Mouse (Mus musculus) adrenal gland, adult 2 months (tissue): ENCODE results near the gene Uimc1. TPM values are rescaled to one million over a fixed set of nuclear protein-coding genes. Genes with fewer than 3 reads are reported as not detected.
A peak's percentile ranks its signal among the peaks of the same experiment; 100 is the strongest.
"Not testable (repeated sequence)": the region's sequence is repeated elsewhere in the genome, so short reads cannot be mapped to it uniquely, and the experiment has no call there.

Experiments
- DNase-seq: peaks from one replicate; pipeline ENCODE4 v3.0.0; 2021
- long read RNA-seq: library from polyadenylated mRNA; stranded (forward); transcript quantifications from one replicate; pipeline ENCODE4 v2.0.0, GENCODE M21; 2021
- polyA plus RNA-seq: library from polyadenylated mRNA; depleted of rRNA; stranded (reverse); fragments of >200 nt; gene quantifications from 2 replicates; pipeline ENCODE4 v1.2.3, GENCODE M21; 2012; rRNA removed
- total RNA-seq, 2 experiments: library from RNA; stranded (reverse); gene quantifications; 2 replicates each; pipeline ENCODE4 v1.2.3; 2021

Uimc1 gene
- total RNA-seq (10 to 100 TPM; 24.3 to 27.0 TPM), polyA plus RNA-seq (0.84 and 1.3 TPM in 2 replicates)
- long read RNA-seq, transcript Uimc1-201 (15 exons, 2,931 nt), result major isoform, 12 of 18 reads
- long read RNA-seq, partial matches to known transcripts, result 0 of 18 reads
- long read RNA-seq, other reads (novel, unspliced or antisense), result 3 of 18 reads

DNA sequence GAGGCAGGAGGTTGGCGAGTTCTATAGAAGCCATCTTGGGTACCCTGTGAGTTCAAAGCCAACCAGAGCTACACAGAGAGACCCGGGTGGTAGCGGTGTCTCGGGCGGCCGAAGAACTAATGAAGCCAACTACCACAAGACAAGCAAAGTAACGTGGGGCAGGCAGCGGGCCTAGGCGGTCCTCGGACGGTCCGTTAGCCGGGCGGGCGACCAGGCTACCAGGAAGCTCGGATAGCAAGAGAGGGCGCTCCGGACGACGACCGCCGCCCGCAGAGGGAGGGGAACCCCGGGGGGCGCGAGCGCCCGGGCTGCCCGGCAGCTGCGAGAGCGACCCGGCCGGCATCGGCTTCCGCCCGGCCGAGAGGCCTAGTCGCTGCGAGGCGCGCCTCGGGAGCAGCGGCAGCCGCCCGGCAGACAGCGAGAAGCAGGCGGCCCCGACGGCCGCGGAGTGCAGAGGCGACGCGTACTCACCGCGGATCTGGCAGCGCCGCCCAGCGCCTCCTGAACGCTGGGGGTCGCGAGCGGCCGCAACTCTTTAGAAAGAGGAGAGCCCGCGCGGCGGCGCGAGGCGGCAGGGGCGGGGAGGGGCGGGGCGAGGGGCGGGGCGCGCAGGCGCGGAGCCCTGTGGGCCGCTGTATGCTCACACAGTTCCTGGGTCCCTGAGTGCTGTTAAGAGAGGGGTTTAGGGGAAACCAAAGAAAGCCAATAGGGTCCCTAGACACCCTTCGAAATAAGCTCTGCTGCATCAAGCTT is at the start of gene Uimc1:
Uimc1 (minus strand) TSS at position 575 of the 753 bp plus-strand sequence.
- DNase-seq, result peak; percentile 92

DNA sequence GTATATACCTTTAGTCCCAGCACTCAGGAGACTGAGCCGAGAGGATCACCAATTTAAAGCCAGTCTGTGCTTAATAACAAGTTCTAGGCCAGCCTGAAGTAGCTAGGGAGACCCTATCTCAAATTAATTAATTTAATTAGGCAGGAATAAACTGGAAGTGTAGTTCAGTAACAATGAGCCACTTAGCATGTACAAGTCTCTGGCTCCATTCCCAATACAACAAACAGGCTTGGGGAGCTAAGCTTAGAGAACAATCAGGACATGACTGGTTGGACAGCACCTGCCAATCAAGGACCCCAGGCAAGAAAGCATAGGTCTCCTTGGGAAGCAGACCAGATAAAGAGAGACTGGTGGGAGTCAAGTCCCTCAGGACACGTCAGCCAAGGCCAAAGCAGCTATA is 40.2 kb upstream of the Uimc1 start:
- DNase-seq, result no peak

DNA sequence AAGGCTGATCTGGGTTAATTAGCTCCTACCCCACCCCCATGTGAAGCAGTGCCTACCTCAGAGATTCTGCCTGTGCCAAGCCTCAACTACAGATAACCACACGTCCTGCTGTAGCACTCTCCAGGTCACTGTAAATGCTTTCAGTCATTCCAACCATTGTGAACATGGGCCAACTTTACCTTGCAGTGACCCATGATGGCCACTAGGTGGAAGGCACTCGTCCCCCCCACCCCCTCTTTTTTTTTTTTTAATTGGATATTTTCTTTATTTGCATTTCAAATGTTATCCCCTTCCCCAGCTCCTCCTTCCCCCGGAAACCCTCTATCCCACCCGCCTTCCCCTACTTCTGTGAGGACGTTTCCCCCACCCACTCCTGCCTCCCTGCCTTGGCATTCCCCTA is 35.3 kb upstream of the Uimc1 start:
- peak; percentile 47 for DNase-seq

DNA sequence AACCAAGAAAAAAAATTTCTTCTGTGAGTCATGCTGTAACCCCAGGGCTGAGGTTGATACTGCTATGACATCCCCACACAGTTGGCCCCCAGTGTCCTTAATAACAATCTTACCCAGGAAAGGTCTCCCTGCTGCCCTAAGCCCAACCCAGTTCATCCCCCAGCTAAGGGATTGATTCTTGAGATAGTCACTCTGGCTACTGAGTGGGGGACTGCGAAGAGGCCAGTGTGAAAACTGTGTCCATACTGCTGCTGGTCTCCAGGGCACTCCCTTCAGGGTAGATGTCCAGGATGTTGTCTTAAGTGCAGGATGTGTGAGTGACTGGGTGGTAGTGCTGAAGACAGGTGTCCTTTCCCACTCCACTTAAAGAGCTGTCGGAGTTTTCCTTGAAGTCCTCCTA is 33.3 kb upstream of the Uimc1 start, which contains the start of gene Gm17617:
Gm17617 (minus strand) TSS at position 101 of the 400 bp plus-strand sequence.
- no peak for DNase-seq

DNA sequence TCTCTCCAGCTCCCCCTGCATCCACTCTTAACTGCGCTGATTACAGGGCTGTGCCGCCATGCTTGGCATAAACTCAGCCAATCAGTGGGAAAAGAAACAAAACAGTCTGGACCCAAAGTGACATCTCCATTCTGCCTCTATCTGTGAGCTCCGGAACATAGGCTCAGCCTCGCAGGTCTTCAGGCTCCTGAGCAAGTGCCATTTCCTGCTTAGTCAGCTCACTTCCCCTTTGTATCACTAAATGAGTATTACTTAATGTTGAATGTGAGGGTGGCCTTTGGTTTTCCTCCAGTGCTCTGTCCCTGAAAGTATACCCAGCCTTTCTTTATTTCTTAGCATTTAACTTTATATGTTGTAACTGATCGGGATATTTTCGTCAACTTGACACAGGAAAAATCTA is 24.8 kb upstream of the Uimc1 start:
- no peak for DNase-seq

DNA sequence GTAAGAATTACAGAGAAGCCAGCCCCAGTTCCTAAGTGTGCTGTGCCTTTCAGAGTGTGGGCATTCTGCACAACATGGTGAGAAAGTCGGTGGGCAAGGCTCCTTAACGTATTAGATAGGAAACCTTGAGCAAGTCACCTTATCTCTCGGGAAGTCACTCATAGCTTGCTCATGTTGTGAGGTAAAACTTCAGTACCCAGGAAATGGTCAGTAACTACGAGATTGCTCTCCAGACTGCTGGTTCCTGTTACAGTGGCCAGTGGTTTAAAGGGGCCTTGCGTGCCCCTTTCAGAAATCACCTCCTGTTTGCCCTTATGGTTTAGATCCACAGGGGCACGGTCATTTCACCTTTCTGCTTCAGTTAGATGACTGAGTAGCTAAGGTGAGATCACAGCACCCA is 14.3 kb upstream of the Uimc1 start:
- DNase-seq, result no peak

DNA sequence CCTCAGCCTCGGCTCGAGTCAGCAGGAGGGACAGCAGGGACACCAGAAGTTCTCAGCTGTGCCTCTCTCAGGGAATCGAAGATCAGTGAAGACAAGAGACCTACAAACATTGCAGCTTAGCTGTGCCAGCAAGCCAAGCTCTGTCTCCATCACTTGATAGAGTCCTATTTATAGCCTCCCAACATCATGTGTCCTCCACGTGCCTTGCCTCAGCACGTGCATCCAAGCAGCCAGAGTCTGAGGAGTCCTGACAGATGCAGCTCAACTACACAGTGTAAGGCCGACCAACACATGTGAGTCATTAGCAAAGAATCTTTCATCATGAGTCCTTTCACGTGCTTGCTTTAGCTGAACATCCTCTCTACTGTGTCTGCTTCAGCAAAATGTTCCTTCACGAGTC is 7.6 kb upstream of the Uimc1 start:
- peak; percentile 89 for DNase-seq

DNA sequence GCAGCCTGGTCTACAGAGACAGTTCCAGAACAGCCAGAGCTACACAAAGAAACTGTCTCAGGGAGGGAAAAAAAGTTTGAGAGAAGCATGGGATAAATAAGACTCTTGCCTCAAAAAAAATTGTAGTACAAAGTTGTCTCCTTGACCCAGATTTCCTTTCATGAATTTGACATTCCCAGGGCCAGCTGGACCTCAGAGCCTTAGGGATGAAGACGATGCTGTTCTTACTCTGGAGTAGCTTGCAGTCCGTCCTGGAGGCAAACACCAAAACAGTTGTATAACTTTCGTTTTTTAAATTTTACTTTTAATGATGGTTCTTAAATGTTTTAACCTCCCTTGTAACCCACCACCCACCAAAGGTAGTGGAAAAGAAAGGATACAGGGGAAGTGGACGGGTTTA is 7.0 kb upstream of the Uimc1 start:
- DNase-seq, result peak; percentile 34

DNA sequence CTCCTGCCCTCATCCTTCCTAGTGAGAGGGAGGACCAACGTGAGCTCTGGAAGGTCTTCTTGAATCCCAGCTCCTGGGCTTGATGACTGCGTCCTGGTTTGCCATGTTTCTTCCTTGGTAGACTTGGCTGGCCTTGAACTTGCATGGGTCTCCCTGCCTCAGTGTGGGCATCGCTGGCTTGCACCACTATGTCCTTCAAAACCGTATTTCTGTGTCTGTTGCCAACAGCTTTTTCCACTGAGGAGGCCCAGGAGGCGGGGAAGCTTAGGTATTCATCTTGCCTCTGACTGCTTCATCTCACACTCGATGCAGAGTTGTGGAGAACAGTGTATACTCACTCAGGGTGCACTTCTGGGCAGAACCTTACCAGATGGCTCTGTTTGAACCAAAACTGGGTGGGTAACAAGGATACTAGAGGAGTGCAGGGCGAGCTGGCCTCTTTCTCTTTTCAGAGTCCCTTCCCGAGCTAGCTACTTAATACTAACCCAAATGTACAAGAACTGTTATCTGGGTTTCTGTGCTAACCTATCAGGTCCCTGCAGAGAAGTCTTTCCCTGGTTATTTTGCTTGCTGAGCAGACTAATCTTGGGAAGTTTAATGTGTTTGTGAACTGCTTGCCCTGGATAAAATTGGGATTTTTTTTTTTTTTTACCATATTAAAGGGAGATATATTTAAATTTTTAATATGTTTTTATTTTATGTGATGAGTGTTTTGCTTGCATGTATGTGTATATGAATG is 6.0 kb upstream of the Uimc1 start:
- DNase-seq, result peak; percentile 87

DNA sequence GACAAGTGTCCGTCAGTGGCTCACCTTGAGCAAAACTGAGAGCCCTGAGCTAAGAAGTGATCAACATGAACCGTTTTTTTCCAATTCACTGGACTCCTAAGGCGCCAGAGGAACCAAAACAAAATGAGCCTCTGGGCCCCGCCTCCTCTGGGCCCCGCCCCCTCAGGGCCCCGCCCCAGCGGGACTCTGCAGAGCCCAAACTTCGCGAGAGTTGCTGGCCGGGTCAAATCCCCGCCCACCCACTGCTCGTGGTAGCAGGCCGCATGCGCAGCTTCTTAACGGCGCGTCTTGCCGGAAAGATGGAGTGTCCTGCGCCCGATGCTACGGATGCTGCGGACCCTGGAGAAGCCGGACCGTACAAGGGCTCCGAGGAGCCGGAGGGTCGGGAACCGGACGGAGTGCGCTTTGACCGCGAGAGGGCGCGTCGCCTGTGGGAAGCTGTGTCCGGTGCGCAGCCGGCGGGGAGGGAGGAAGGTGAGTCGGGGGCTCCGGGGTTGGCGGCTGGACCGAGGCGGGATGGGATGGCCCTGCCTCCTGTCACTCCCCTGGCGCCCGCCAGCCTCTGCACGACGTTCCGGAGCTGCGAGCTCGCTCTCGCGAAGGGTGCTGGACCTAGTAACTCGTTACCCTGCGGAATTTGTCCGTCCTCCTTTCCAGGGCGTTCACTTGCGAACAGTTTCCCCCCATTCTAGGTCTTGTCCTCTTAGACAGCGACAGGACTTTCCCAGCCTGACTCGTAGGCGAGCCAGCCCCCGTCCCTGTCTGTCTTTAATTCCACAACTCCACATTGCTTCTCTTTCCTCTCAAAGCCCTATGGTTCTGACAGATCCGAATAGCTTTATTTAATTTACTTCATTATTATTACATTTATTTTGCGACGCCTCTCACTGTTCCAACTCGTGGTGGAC is 5.2 kb upstream of the Uimc1 start, which contains the start of gene Zfp346:
Zfp346 (plus strand) TSS at position 267 of the 908 bp plus-strand sequence.
- DNase-seq, result peak; percentile 98

DNA sequence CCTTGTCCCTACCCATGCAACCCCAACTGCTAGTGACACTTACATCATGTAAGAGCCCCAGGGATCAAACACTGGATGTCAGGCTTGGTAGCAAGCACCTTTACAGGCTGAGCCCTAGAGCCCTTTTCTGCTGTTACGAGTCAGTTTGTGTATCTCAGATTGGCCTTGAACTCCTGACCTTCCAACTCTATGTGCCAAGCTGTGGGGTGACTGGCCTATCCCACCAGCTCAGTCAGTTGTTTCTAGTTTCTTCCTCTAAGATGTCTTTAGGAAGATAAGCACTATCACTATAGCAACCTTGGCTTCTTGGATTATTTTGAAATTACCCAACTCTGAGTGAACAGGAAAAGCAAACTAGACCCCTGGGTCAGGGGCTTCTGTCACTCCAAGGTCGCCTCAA is 3.3 kb upstream of the Uimc1 start:
- DNase-seq, result no peak

DNA sequence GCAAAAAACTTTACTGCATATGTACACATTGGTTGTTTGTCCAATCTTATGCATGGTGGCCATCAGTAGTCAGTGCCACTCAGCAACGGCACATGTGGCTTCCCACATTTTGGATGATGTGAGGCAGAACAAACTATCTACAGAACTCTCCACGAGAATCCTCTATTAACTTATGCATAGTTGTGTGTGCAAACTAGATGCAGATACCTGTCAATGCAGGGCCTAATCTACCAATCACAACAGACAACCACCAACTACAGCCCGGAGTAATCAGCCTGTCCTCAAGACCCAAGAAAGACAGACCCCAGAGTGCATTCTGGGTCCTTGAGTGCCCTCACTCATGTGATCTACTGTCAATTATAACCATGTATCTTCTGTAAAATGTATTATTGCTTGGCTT is 2.3 kb upstream of the Uimc1 start:
- no peak for DNase-seq

DNA sequence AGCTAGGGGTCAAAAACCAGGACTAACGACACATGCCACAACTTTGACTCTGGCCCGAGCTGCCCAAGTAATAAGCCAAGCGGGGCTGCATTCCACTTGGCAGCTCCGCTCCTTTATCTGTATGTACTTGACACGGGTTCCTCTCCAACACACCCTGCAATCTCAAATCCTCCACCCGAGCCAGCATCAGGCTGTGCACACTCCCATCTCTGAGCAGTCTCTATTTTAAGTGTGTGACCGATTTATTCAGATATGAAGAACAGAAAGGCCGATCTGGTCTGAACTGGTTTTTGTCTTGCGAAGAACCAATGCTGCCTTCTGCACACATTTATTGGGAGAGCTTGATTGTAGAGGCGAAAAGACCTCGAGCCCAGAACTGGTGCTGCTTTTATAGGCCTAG is 1.5 kb upstream of the Uimc1 start:
- DNase-seq, result no peak

DNA sequence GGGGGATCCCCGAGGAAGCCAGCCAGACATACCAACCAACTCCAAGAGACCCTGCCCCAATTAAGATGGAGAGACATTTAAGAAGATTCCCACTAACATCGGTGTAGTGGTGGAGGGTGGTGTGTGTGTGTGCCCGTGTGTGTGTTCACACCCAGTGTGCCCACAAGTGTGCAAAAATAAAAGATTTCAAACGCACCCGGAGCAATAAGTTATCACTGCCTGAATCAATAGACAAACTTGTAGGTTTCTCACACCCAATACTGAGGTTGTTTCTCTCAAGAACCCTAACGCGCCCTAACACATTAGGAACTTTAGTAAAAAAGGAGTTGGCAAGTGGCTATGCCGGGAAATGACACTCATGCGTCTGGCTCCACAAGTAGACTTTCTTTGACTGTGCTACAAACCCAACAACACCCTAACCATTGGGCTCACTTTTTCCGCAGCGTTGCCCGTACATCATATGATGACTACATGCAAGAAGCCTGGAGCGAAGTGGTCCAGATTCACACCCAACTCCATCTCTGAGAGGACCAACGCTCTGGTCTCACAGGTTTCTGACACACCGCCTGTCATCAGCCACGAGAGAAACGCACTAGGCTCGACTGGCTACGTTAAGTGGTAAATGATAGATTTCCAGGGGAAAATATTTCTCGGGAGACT is 904 bp downstream of the Uimc1 start:
- DNase-seq, result no peak

DNA sequence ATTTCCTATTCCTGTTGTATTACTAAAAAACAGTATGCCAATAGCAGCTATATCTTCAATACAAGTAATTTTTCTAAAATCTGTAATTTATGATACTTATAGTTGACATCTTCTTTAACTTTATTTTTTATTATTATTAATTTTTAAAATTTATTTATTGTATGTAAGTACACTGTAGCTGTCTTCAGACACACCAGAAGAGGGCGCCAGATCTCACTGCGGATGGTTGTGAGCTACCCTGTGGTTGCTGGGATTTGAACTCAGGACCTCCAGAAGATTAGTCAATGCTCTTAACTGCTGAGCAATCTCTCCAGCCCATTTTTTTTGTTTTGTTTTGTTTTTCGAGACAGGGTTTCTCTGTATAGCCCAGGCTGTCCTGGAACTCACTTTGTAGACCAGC is 2.3 kb downstream of the Uimc1 start:
- not testable (repeated sequence) for DNase-seq

DNA sequence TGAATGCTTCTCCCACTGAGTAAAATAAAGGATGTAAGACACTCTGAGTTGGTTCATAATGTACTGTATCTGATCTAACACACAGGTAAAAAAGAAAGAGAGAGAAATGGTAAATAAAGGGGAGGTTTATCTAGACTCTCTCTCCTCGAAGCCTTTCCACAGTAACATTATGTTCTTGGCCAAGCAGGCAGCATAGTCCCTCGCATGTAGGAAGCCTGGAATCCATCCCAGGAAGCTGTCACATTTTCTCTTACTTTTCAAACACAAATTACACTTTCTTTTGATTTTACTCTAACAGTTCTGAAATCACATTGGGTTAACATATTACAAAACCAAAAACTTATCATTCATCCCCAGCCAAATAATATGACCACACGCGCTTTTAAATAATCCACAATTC is 7.5 kb downstream of the Uimc1 start:
- DNase-seq, result no peak

DNA sequence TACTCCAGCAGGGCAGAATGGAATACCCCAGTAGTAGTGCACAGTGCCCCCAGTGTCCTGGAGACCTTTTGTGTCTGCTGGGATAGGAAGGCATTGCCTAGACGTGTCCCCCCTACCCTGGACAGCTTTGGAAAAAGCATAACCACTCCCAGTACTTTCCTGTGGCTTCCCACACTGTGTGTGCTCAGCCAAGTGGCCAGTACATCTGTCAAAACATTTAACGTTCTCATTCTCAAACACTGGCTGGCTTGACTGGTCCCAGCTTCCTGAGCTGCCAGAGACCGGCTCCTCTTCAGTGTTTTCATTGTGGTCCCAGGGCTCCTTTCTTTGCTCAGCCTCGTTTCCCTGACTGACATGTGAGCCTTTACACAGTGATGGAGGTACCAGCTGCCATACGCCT is 24.5 kb downstream of the Uimc1 start:
- DNase-seq, result no peak

DNA sequence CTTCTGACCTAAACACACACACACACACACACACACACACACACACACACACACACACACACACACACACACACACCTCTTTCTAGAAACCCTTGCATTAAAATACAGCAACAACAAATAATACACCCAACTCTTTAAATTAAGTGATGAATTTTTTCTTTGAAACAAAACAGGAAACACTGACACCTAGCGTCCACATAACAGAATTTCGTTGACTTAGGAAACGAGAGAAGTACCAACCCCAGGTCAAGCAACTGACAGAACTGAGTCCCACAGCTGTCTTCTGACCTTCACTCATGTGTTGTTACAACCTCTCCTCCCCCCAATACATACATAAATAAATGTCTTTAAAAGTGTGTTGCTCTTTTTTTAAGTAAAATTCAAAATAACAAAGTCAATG is 28.8 kb downstream of the Uimc1 start:
- DNase-seq, result no peak

DNA sequence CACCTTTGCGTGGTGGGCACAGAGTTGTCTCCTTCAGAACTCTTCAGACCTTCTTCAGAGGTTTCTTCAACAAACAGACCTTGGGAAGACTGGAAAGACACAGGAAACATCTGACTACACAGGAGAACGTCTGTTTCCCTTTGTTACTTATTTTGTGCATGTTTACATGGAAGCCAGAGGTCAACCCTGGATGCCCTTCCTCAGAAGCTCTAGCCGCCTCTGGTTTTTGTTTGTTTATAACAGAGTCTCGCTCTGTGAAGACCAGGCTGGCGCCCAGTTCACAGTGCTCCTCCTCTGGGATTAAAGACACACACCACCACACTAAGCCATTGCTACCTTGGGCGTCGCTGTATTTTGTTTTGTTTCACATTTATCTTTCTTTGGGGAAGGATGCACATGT is 30.4 kb downstream of the Uimc1 start:
- DNase-seq, result no peak

DNA sequence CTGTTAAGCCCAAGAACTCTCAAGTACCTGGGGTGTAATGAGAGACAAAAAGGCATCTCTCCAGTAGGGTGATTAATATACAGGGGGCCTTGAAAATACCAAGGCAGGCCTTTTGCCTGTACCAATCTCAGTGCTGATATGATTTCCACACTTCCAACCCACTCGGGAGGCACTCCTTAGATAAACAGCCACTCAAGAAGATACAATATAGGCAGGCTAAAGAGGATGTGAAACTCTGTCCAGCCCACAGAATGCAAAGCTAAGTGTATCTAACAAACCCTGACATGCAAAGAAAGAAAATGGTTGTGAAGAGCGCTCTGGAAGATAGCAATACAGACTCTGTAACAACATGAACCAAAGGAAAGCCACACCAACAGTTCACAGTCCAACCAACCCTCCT is 36.8 kb downstream of the Uimc1 start:
- DNase-seq, result no peak

DNA sequence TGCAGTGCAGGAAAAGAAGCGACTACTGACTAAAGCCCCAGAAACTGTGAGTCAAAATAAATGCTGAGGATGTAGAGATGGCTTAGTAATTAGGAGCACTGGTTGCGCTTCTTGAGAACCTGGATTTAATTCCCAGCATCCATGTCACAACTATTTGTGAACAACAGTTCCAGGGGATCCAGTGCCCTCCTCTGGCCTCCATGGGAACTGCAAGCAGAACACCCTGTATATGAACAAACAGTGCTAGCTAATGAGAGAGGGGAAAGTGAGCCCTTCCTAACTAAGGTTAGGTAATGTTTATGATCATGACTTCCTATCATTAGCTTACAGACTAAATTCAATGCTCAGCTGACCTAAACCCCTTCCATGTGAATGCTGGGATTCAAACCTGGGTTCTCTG is 42.1 kb downstream of the Uimc1 start:
- peak; percentile 13 for DNase-seq

DNA sequence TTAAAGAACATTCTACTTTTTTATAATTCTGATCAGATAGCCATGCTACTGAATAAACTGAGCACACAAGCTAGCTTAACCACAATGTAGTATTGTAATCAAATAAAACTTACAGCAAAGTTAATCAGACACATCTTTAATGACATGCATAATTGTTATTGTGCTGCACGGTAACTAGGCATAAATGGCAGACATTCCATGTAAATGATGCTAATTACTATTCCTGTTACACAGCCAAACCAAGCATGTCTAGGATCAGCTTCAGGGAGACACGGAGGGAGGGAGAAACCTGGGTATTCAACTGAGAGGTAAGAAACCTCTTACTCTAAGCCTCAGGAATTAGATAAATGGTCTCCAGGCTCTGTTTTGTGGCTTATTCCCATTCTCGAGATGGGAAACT is 52.4 kb downstream of the Uimc1 start:
- DNase-seq, result no peak
